Mouse (Mus musculus): Measurements from ENCODE around the gene Ipo13. TPM values are rescaled to one million over a fixed set of nuclear protein-coding genes. Genes with fewer than 3 reads are reported as not detected.
A peak's percentile ranks its signal among the peaks of the same experiment; 100 is the strongest.

The Ipo13 gene
- total RNA-seq, 2 experiments from 2014 or later, result 6.2 to 19.1 TPM

- ATAC-seq (replicated peaks; ENCODE audit: poor library complexity), result 0 out of 2 replicates have a peak, but pooled peaks have one; percentile 4
Observed at GRCm38 (mm10) chr4:117915489-117916105, 798 bp upstream of the Ipo13 start.

- no peak for ATAC-seq (replicated peaks; ENCODE audit: poor library complexity)
Observed at GRCm38 (mm10) chr4:117914031-117914430, 768 bp downstream of the Ipo13 start.

GRCm38 (mm10) chr4:117913421-117913820, 1.4 kb downstream of the Ipo13 start:
- ATAC-seq (replicated peaks; ENCODE audit: poor library complexity), result no peak

- no peak for ATAC-seq (replicated peaks; ENCODE audit: poor library complexity)
Observed at GRCm38 (mm10) chr4:117912685-117913273, 2.0 kb downstream of the Ipo13 start.

- no peak for ATAC-seq (replicated peaks; ENCODE audit: poor library complexity)
Observed at GRCm38 (mm10) chr4:117912131-117912561, 2.7 kb downstream of the Ipo13 start.

- ATAC-seq (replicated peaks; ENCODE audit: poor library complexity), result no peak
Observed at GRCm38 (mm10) chr4:117908834-117909453, 5.9 kb downstream of the Ipo13 start.

- ATAC-seq (replicated peaks; ENCODE audit: poor library complexity), result no peak
Observed at GRCm38 (mm10) chr4:117906196-117906595, 8.6 kb downstream of the Ipo13 start.

GRCm38 (mm10) chr4:117904761-117905160, 10.0 kb downstream of the Ipo13 start:
- ATAC-seq (replicated peaks; ENCODE audit: poor library complexity), result no peak

GRCm38 (mm10) chr4:117904094-117904493, 10.7 kb downstream of the Ipo13 start:
- ATAC-seq (replicated peaks; ENCODE audit: poor library complexity), result no peak

- no peak for ATAC-seq (replicated peaks; ENCODE audit: poor library complexity)
Observed at GRCm38 (mm10) chr4:117898111-117898510, 16.7 kb downstream of the Ipo13 start.

GRCm38 (mm10) chr4:117896031-117896430, 18.8 kb downstream of the Ipo13 start:
- no peak for ATAC-seq (replicated peaks; ENCODE audit: poor library complexity)

- ATAC-seq (replicated peaks; ENCODE audit: poor library complexity), result no peak
Observed at GRCm38 (mm10) chr4:117895339-117895738, 19.5 kb downstream of the Ipo13 start.

- no peak for ATAC-seq (replicated peaks; ENCODE audit: poor library complexity)
Observed at GRCm38 (mm10) chr4:117894601-117895000, 20.2 kb downstream of the Ipo13 start.

- peak; percentile 57 for ATAC-seq (replicated peaks; ENCODE audit: poor library complexity)
Observed at GRCm38 (mm10) chr4:117893376-117893775, 21.4 kb downstream of the Ipo13 start.

- ATAC-seq (replicated peaks; ENCODE audit: poor library complexity), result peak; percentile 89
Observed at GRCm38 (mm10) chr4:117891738-117892161, 23.0 kb downstream of the Ipo13 start, which contains the start of gene Dph2. Gene Dph2, minus strand, starts transcription at chr4:117892032.

GRCm38 (mm10) chr4:117890750-117891149, 24.0 kb downstream of the Ipo13 start:
- ATAC-seq (replicated peaks; ENCODE audit: poor library complexity), result no peak

- no peak for ATAC-seq (replicated peaks; ENCODE audit: poor library complexity)
Observed at GRCm38 (mm10) chr4:117890031-117890430, 24.8 kb downstream of the Ipo13 start.

- no peak for ATAC-seq (replicated peaks; ENCODE audit: poor library complexity)
Observed at GRCm38 (mm10) chr4:117889471-117889870, 25.3 kb downstream of the Ipo13 start.

- no peak for ATAC-seq (replicated peaks; ENCODE audit: poor library complexity)
Observed at GRCm38 (mm10) chr4:117887920-117888319, 26.9 kb downstream of the Ipo13 start.

GRCm38 (mm10) chr4:117887133-117887532, 27.7 kb downstream of the Ipo13 start, which contains the start of gene Atp6v0b:
Gene Atp6v0b, minus strand, starts transcription at chr4:117887333.
- peak; percentile 70 for ATAC-seq (replicated peaks; ENCODE audit: poor library complexity)

GRCm38 (mm10) chr4:117886644-117887043, 28.2 kb downstream of the Ipo13 start:
- ATAC-seq (replicated peaks; ENCODE audit: poor library complexity), result peak; percentile 46

- ATAC-seq (replicated peaks; ENCODE audit: poor library complexity), result peak; percentile 1; the same call in 1 of the 2 replicates
Observed at GRCm38 (mm10) chr4:117885994-117886393, 28.8 kb downstream of the Ipo13 start.

Measured in megakaryocyte progenitor cell, adult 5-6 weeks (primary cell).